Mouse (Mus musculus) heart, postnatal 0 days (tissue): ENCODE results near the gene Slc9c1.

Experiments
- CTCF ChIP-seq: IDR thresholded peaks from 2 replicates; pipeline ENCODE4 v1.5.1; 2016; ENCODE audit warnings: antibody characterized with exemption, control low read depth, low read depth
- EP300 ChIP-seq: IDR thresholded peaks from 2 replicates; pipeline ENCODE4 v1.6.1; 2016; ENCODE audit warnings: antibody characterized with exemption, low read depth

DNA sequence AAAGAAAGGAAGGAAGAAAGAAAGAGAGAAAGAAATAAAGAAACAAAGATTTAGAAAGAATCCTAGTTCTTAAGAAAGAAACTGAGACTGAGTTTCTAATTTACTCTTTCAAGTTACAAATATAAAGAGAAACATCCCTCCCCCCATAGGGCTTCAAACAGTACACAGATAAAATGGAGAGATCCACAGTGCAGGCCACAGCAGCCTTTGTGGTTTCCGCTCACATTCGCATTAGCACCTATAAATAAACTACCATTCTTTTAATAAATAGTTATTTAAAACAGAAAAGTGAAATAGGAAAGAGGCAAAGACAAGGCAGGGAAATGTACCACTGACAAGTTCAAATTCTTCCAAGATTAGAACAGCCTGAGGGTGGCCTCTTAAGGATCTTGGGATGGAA lies 89.7 kb downstream of the Slc9c1 start:
- TF ChIP-seq EP300 = no peak
- TF ChIP-seq CTCF = no peak
